Mouse (Mus musculus): ENCODE results near the gene Sept8.

Gene Sept8

GRCm38 (mm10) chr11:53496946-53497345 lies 22.1 kb upstream of the Sept8 start:
- no peak for DNase-seq

- peak in 1 of 2 experiments; percentile 59 for DNase-seq
Observed at GRCm38 (mm10) chr11:53500569-53500968, 18.5 kb upstream of the Sept8 start.

DNA sequence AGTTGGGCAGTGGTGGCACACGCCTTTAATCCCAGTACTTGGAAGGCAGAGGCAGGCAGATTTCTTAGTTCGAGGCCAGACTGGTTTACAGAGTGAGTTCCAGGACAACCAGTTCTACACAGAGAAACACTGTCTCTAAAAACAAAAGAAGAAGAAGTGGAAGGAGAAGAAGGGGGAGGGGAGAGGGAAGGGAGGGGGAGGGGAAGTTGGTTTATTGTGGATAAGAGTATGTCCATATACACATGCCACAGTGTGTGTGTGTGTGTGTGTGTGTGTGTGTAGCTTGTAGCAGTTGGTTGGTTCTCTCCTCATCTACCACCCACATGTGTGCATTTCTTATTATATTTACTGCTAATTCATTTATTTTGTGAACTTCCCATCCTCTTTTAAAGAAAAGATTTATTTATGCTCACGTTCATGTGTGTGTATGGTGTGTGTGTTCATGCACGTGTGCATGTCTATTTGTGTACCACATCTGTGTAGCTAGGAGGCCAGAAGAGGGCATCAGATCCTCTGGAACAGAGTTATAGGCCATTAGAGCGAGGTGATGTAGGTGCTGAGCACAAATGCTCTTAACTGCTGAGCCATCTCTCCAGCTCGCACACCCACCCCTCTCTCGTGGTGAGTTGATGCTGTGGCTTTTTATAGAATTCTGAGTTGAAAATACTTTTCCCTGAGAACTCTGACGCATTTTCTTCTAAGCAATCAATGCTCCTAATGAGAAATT lies 16.9 kb upstream of the Sept8 start:
- no peak for DNase-seq

GRCm38 (mm10) chr11:53503738-53504137 lies 15.3 kb upstream of the Sept8 start:
- DNase-seq = no peak

DNA sequence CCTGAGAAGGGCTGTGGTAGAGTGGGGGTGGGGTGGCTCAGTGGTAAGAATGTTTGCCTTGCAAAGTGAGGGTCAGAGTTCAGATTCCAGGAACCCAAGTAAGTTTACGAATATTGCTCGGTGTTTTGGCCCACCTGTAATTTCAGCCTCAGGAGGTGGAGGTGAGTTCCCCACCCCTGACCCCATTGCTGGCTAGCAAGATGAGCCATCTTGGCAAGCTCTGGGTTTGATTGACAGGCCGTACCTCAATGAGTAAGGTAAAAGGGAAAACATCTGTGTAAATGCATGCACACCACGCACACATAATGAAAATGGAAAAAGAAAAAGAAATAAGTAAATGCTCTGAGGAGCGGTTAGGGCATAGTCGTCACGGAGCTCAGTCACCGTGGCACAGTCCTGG lies 14.7 kb upstream of the Sept8 start:
- no peak for DNase-seq

DNA sequence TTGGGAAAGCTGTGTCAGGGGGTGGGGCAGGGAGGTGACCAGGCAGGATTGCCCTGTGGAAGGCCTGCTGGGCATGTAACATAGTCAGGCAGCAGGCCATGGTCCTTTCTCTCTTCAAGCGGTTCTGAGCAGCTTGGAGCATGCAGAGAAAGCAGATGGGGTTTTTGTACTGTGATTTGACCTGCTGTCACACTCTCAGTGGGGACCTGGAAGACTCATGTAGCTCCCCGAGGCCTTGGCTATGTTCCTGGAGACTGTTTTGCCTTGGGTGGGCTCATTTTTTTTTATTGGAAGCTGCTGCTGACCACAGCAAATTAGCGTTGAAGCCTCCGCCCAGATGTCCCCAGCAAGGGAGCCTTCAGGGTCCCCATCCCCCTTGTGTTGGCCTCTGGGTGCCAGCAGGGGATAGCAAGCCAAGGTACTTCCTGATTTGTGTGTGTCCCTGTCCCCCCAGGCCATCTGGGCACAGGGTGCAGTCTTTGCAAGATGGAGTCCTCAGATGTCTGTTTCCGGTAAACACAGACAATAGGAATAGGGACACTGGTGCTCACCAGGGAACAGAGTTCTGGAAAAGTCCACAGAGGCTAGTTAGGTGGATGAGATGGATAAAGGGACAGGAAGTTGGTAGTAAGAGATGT lies 13.9 kb upstream of the Sept8 start:
- no peak for DNase-seq

DNA sequence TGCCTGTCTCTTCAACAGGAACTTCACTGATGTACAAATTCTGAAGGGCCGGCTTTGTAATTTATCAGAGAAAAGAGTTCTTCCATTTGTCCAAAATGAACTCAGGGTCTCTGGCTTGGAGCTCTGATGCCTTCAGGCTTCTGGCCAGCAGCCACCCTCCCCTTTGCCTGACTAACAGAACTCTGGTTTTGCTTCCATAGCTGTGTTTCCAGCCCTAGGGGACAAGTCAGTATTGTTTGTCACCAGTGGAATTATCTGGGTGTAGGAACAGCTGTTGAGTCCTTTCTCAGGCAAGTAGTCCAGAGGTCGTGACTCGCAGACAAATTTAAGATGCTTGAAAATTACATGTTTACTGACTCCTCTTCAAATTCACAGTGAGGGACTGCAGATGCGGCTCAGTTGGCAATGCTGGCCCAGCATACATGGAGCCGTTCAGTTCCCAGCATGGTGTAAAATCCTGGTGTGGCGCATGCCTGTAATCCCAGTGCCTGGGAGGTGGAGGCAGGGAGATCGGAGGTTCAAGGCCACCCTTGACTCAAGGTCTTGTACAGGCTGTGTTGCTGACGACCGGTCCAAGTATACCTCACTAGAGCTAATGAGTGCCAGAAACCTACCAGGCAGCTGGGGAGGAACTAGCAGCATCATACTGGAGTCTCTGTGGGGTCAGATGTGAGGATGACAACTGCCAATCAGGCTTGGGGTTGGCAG lies 11.8 kb upstream of the Sept8 start:
- peak in 1 of 2 experiments; percentile 52 for DNase-seq

DNA sequence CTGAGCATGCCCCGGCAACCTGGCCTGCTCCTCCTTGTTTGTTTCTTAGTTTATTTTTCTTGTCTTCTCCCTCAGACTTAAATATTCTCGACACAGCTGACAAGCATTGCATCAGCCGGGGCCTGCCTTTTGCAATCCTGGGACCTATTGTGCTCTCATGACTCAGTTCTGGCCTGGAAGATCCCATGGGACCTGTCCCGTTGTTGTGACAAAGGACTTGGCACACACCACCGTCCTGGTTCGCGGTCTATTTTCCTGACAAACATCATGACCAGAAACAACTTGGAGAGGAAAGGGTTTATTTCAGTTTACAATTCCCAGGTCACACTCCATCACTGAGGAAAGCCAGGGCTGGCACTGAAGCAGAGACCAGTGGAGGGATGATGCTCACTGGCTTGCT lies 10.9 kb upstream of the Sept8 start:
- peak in 1 of 2 experiments; percentile 50 for DNase-seq

DNA sequence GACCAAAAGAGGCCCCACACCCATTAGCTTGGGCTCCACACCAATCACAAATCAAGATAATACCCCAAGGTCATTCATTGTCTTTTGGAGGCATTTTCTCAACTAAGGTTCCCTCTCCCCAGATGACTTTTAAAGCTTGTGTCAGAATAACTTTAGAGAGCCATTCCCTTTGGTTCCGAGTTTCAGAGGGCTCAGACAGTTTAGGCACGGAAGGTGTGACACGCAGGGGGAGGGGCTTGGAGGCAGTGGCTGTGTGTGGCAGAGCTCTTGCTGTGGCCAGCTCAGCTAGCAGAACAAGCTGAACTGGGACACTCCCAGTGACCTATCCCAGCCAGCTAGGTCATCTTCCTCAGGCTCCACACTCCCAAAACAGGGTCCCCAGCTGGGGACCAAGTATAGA lies 10.5 kb upstream of the Sept8 start:
- no peak for DNase-seq

- DNase-seq = no peak
Observed at GRCm38 (mm10) chr11:53510351-53510750, 8.7 kb upstream of the Sept8 start.

DNA sequence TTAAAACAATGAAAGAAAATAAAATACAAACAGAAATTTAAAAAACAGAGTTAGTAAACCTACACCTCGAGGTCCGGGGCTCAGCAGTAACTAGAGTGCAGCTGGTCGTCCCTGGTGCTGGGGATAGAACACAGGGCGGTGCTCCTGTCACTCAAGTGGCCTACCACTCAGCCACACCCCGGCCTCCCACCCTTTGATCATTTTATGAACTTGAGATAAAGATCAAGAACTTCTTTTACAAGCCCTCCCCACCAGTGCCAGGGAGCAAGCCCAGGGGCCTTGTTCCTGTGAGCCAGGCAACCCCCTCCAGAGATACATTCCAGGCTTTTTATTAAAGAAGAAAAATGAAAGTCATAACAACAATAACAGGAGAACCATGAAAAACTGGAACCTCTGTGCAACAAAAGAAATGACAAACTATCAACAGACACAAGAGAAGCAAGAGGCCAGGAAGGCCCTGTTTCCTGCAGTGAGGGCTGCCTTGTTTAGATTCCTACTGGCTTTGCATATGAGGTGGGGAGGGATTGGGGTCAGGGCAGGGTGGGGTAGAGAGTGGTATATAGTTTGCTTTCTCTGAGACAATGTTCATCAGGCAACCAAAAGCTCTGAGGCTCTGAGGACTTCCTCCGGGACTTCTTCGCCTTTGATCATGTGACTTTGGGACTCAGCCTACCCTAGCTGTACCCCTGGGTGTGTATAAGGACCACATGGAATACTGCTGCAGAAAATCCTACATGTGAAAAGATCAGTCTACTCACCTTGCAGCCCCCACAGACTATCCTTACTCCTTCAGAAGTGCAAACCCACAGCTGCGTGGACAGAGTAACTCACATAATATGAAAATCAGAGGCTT lies 2.1 kb upstream of the Sept8 start:
- DNase-seq = no peak

DNA sequence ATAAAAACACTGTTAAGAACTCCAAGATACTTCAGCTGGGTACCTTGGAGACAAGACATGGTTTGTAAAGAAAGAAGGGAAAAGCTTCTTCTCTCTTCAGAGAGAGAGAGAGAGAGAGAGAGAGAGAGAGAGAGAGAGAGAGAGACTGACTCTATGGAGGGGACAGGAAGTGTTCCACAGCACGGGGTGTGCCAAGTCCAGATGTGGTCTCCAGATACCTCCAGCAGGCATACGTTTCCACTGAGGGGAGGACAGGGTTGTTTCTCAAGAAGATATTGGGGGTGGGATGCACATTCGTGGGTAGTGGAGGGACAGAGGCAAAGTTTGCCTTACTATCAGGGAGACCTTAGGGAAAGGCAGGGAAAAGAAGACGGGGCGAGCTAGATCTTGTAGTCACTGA lies 298 bp upstream of the Sept8 start:
- no peak for DNase-seq

- DNase-seq = peak; percentile 50 to 65
Observed at GRCm38 (mm10) chr11:53520122-53520978, 1.3 kb downstream of the Sept8 start.

GRCm38 (mm10) chr11:53521120-53521820 lies 2.2 kb downstream of the Sept8 start:
- DNase-seq = peak; percentile 17 to 45

DNA sequence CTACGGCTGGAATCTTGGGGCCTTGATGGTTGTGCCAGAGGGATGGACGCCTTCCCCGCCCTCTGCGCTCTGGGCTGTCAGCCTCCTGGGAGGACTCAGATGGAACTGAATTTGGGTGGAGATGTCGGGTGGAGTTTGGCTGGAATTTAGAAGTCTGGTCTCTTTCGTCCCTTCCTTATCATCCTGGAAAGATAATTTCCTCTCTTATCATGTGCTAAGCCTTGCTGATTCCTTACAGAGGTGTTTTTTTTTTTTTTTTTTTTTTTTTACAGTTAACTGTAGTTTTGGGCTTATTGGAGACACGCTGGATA lies 2.7 kb downstream of the Sept8 start:
- DNase-seq = no peak

DNA sequence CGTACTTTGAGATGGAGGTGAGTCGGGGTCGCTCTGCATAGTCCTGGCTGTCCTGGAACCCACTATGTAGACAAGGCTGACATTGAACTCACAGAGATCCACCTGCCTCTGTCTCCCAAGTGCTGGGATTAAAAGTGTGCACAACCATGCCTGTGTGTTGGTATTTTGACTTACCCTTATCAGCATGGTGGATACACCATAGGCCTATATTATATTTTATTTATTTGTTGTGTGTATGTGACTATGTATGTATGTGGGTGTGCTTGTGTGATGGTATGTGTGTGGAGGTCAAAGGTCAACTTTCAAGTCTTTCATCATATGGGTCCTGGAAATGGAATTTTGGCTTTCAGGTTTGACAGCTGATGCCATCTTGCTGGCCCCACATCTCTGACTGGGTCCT lies 3.3 kb downstream of the Sept8 start:
- DNase-seq = no peak

GRCm38 (mm10) chr11:53522930-53523329 lies 3.9 kb downstream of the Sept8 start:
- no peak for DNase-seq

DNA sequence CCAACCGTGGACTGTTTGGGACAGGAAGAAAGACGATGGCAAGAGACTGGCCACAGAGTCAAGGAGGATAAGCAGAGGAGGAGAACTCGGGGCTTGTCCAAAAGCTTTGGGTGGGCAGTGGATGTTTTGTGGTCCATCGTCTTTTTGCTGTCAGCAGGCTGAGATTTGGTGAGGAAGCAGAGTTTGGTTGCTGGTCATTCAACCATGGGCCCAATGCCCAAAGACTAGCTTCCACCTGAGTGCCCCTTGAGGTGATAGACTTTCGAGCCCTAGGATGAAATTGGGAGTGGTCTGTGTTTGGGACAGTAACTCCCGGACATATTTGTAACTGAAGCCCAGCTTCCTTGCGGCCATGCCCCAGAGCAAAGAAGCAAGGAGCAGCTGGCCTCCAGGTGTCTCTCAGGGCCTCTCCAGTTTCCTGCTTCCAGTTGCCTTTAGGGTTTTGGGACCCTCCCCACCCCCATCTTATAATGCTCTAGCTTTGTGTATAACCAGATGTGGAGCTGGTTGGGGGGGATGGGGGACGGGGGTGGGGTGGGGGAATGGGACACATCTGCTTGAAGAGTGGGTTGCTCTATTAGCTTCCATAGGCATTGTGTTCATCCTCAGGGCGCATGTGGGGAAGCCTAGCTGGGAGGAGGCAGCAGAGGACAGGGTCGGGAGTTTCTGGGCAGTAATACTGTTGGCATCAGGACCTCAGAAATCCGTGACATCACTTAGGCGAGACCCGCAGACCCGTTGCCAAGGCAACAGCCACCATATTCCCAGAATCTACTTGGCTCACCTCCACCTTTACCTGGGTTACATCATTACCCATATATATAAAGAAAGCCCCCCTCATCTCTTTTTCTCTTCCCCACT lies 4.7 kb downstream of the Sept8 start:
- DNase-seq = no peak

DNA sequence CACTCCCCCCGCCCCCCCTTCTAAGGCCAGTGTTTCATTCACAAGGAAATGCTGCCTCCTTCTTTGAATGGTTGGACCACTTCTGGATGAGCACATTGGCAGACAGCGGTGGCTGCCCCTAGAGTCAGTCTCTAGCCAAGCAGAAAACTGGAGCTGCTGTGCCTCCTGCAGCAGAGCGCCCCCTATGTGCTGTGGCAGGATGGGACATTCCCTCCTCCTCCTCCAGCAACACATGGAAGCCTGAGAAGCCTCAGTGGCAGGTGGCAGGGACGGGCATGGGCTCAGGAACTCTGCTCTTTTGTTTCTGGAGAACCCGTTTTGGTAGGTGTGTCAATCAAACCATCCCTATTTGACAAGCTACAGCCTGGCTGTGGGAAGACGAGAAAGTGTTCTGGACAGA lies 5.8 kb downstream of the Sept8 start:
- peak in 1 of 2 experiments; percentile 36 for DNase-seq

- DNase-seq = peak in 1 of 2 experiments; percentile 41
Observed at GRCm38 (mm10) chr11:53525461-53525860, 6.4 kb downstream of the Sept8 start.

Data from kidney, postnatal 4 days (tissue).